Mouse (Mus musculus): Measurements from ENCODE around the gene Zfp72. TPM values are rescaled to one million over a fixed set of nuclear protein-coding genes. Genes with fewer than 3 reads are reported as not detected.

Gene Zfp72
- polyA plus RNA-seq (2017; shearing (Covaris generic)) = 0.41 TPM

DNA sequence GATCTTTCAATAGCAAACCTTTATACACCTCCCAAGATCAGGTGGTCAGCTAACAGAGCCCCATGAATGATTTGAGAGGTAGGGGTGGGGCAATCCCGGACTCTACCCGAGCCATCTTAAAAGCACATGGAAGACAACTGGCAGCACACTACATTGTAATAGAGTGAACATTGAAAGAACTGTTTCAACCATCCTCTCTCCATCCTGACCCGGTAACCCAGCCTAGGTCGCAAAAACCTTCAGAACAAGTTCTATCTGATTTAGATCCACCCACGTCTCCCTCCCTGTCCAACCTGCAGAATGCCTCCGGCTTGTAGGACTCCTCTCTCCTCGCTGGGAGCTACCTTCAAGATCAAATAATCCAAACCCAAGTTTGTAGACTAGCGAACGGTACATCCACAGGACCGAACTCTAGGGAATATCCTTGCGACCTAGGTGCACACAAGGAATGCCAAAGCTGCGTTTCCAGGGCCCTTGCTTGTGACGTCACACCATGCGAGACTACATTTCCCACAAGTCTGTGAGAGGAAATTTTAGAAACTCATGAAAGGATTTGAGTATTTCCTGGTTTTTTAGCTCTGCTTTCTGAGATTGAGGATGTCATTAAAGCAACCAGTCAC lies at the start of gene Zfp72:
TSS of gene Zfp72 (minus strand) at position 466 of the 620 bp plus-strand sequence.

DNA sequence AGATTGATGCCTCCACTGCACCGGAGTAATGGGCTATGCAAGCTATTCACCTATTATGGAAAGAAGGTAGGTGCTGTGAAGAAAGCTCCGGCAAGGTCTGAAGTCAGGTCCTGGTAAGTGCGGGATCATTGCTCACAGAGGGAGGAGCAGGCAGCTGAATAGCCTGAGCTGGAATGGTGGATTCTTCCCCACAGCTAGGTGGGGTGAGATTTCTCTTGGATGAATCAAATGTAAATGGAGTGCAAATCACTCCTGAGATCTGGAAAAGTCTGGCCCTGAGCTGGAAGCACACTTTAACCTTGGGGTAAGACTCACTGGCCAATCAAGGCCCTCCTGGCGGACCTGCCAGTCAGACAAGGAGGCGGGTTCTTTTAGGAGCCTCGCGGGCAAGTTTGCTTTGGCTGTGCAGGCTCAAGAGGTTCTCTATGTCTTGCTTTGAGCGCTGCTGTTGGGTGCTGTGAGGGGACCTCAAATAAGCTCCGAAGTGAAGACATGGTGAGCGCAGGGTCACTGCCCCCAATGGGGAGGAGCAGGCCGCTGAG lies 8.7 kb upstream of the Zfp72 start, which contains the start of gene Ftl1-ps1:
TSS of gene Ftl1-ps1 (plus strand) at position 397 of the 542 bp plus-strand sequence.

DNA sequence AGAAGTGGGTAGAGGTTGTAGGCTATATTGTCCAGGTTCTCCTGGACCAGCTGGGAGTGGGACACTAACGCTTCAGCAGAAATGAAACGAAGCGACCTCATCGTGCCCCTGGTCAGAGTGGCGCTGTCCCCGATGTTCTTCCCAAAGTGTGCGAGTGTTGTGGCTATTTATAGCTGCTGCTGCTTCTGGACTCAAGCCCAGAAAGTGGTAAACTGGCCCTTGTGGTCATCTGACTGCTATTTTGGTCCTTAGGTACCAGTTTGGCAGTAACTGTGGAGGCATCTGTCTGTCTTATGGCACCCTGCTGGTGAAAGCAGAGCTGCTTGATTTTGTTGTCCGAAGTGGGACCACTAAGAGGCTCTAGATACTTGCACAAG lies 26.8 kb downstream of the Zfp72 start, which contains the start of gene Lrrc14b:
TSS of gene Lrrc14b (minus strand) at position 147 of the 377 bp plus-strand sequence.

DNA sequence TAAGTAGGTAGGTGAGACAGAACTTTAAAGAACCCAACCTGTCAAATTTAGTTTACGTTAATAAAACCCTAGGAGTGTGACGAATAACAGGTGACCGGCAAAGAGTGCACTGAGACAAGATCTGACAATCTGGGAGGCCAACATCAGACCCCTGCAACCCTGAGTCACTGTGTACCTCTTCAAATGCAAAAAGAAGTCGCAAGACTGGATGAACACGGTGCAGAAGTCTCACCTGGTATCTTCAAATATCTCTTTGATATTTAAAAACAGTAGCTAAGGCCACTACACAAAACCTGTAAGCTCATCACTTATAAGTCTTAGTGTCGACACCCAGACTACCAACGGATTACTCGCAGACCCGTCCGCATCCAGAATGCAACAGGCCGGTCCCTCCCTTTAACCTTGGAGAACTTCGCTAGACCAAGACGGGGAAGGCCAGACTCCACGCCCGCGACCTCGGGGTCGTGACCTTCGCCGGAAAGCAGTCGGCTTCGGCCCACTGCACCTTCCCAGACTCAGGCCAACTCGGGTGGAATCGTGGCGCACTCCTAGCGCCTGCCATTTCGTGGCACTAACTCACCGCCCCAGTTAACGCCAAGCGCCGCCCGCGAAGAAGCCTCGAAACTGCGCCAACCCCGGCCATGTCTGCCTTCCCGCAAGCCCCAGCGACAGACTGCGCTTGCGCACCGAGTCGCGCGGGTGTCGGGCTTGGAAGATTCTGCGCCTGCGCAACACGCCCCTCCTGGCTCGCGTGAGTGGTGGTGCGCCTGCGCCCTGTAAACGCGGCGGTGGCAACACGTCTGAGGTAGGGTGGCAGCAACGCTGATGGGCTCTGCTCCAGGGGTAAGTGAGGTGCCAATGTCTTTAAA lies 40.8 kb downstream of the Zfp72 start, which contains the start of the genes Sdha and Ccdc127:
TSS of gene Sdha (minus strand) at position 715 of the 869 bp plus-strand sequence.
TSS of gene Ccdc127 (plus strand) at position 744 of the 869 bp plus-strand sequence.

Other genes with a start within 250 kb of the Zfp72 start
- gene Exoc3, start 182.1 kb downstream of the Zfp72 start, polyA plus RNA-seq (2017; shearing (Covaris generic)) = 63.0 TPM
- gene Ahrr, start 98.5 kb downstream of the Zfp72 start, polyA plus RNA-seq (2017; shearing (Covaris generic)) = 0.49 TPM
- gene Pdcd6, start 73.3 kb downstream of the Zfp72 start, polyA plus RNA-seq (2017; shearing (Covaris generic)) = 157 TPM
- gene Sdha, start 40.6 kb downstream of the Zfp72 start, polyA plus RNA-seq (2017; shearing (Covaris generic)) = 248 TPM
- 28.7 TPM for gene Ccdc127, start 40.5 kb downstream of the Zfp72 start, polyA plus RNA-seq (2017; shearing (Covaris generic))
- not detected for gene Lrrc14b, start 26.8 kb downstream of the Zfp72 start, polyA plus RNA-seq (2017; shearing (Covaris generic))
- 53.4 TPM for gene Ftl1-ps1, start 8.9 kb upstream of the Zfp72 start, polyA plus RNA-seq (2017; shearing (Covaris generic))
- 5.0 TPM for gene Zfp825, start 103.2 kb upstream of the Zfp72 start, polyA plus RNA-seq (2017; shearing (Covaris generic))
- 115 TPM for gene Erap1, start 248.7 kb upstream of the Zfp72 start, polyA plus RNA-seq (2017; shearing (Covaris generic))